Mouse (Mus musculus): ENCODE data around the gene Letm1. TPM values are rescaled to one million over a fixed set of nuclear protein-coding genes. Genes with fewer than 3 reads are reported as not detected.

Gene Letm1
- polyA plus RNA-seq, 1 experiment from 2014 or later = 48.2 TPM

- Histone ChIP-seq H3K36me3 (no peaks in the 10 kb centered on the region), H3K9ac (no peak overlapping the region), H3K27me3 (peaks cover 10% of the 10 kb centered on the region; the same call in 1 of the 2 replicates), H3K9me3 (no peaks in the 10 kb centered on the region), H3K4me3 (no peak overlapping the region), H3K4me2 (replicated peaks) (no peak overlapping the region), H3K27ac (no peak overlapping the region; the same call in 1 of the 2 replicates), H3K4me1 (peaks cover 56% of the 10 kb centered on the region)
- WGBS = 71% methylated on average over 8 of the region's 8 CpGs
- ATAC-seq (ENCODE audit: low FRiP score, low read depth) = no peak
These were observed 78.6 kb downstream of the Letm1 start for GRCm38 (mm10) chr5:33703999-33704398.

DNA sequence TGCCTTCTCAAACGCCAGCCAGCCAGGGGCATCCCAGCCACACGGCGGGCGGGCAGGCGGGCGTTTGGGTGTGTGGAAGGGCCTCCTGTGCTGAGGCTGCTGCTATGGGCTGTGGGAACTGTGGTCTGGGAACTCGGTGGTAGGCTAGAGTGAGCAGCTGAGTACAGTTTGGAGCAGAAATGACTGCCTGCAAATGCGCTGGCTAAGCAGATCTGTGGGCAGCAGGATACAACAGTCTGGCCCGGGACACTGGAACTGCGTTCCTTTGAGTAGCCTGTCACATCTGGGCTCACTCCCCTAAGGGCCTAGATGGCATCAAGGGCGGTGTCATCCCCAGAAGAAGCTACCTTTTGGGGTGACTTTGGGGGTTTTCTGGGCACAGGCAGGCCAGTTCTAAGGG, 80.8 kb downstream of the Letm1 start:
- 83% methylated on average over 11 of the region's 11 CpGs for WGBS
- no peak overlapping the region for H3K4me3 ChIP-seq
- ATAC-seq (ENCODE audit: low FRiP score, low read depth) = no peak
- peaks cover 10% of the 10 kb centered on the region for H3K27me3 ChIP-seq
- H3K4me2 ChIP-seq (replicated peaks) = no peak overlapping the region
- no peaks in the 10 kb centered on the region for H3K36me3 ChIP-seq
- no peak overlapping the region for H3K9ac ChIP-seq
- no peak overlapping the region for H3K27ac ChIP-seq
- H3K4me1 ChIP-seq = peaks cover 70% of the 10 kb centered on the region
- H3K9me3 ChIP-seq = no peaks in the 10 kb centered on the region

GRCm38 (mm10) chr5:33700010-33700409, 82.6 kb downstream of the Letm1 start:
- H3K27ac ChIP-seq = no peak overlapping the region
- WGBS = 34% methylated on average over 13 of the region's 13 CpGs

GRCm38 (mm10) chr5:33698669-33699068, 83.9 kb downstream of the Letm1 start:
- Histone ChIP-seq H3K4me2 (replicated peaks) (no peak overlapping the region), H3K9me3 (no peaks in the 10 kb centered on the region), H3K27ac (peak overlapping the region; percentile 40; the same call in 1 of the 2 replicates), H3K27me3 (peaks cover 17% of the 10 kb centered on the region), H3K4me1 (peaks cover 78% of the 10 kb centered on the region), H3K9ac (no peak overlapping the region), H3K36me3 (no peaks in the 10 kb centered on the region), H3K4me3 (no peak overlapping the region)
- no peak for ATAC-seq (ENCODE audit: low FRiP score, low read depth)
- 87% methylated on average over 5 of the region's 5 CpGs for WGBS

More at GRCm38 (mm10) chr5:33700010-33700409, 82.6 kb downstream of the Letm1 start:
- no peak overlapping the region for H3K4me3 ChIP-seq
- H3K9ac ChIP-seq = no peak overlapping the region
- no peaks in the 10 kb centered on the region for H3K36me3 ChIP-seq
- H3K4me2 ChIP-seq (replicated peaks) = no peak overlapping the region
- no peaks in the 10 kb centered on the region for H3K9me3 ChIP-seq
- H3K4me1 ChIP-seq = peaks cover 73% of the 10 kb centered on the region
- peaks cover 17% of the 10 kb centered on the region for H3K27me3 ChIP-seq
- ATAC-seq (ENCODE audit: low FRiP score, low read depth) = no peak

GRCm38 (mm10) chr5:33697947-33698512, 84.6 kb downstream of the Letm1 start:
- no peak overlapping the region for H3K4me3 ChIP-seq
- H3K9ac ChIP-seq = no peak overlapping the region
- ATAC-seq (ENCODE audit: low FRiP score, low read depth) = no peak
- no peaks in the 10 kb centered on the region for H3K9me3 ChIP-seq
- H3K27ac ChIP-seq = peak overlapping the region; percentile 65; the same call in 1 of the 2 replicates
- H3K36me3 ChIP-seq = no peaks in the 10 kb centered on the region
- H3K27me3 ChIP-seq = peaks cover 17% of the 10 kb centered on the region
- H3K4me2 ChIP-seq (replicated peaks) = no peak overlapping the region; the same call in 1 of the 2 replicates
- WGBS = 11% methylated on average over 13 of the region's 13 CpGs
- peaks cover 84% of the 10 kb centered on the region for H3K4me1 ChIP-seq

DNA sequence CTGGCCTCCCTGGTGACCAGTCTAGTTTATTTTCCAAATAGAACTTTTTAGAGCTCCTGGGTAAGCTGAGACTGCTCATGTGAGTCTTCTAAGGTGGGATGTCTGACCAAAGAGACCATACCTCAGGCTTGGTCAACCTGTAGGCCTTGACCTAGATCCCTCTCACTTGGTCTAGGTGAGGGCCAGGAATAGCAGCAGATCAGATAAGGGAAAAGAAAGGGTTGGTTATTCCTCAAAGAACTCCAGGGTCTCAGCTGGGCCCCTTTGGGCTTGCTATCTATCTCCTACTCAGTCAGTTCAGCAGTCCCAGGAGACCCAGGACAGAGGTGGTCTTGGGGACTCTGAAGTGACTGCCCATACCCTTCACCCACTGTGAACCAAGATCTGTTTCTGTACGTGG, 85.1 kb downstream of the Letm1 start:
- H3K27me3 ChIP-seq = peaks cover 17% of the 10 kb centered on the region
- H3K9ac ChIP-seq = no peak overlapping the region
- H3K4me1 ChIP-seq = peaks cover 89% of the 10 kb centered on the region
- H3K9me3 ChIP-seq = no peaks in the 10 kb centered on the region
- ATAC-seq (ENCODE audit: low FRiP score, low read depth) = no peak
- 44% methylated on average over 1 of the region's 1 CpGs for WGBS
- H3K36me3 ChIP-seq = no peaks in the 10 kb centered on the region
- no peak overlapping the region for H3K4me3 ChIP-seq
- peak overlapping the region; percentile 65; the same call in 1 of the 2 replicates for H3K27ac ChIP-seq
- H3K4me2 ChIP-seq (replicated peaks) = no peak overlapping the region; the same call in 1 of the 2 replicates

- H3K4me2 ChIP-seq (replicated peaks) = peak overlapping the region; percentile 85; the same call in 1 of the 2 replicates
- peak overlapping the region; percentile 95 for H3K27ac ChIP-seq
- 62% methylated on average over 5 of the region's 5 CpGs for WGBS
- H3K27me3 ChIP-seq = peaks cover 14% of the 10 kb centered on the region
- no peaks in the 10 kb centered on the region for H3K9me3 ChIP-seq
- H3K9ac ChIP-seq = no peak overlapping the region
- H3K4me1 ChIP-seq = peaks cover 94% of the 10 kb centered on the region
- no peak overlapping the region for H3K4me3 ChIP-seq
- no peaks in the 10 kb centered on the region for H3K36me3 ChIP-seq
- ATAC-seq (ENCODE audit: low FRiP score, low read depth) = no peak
These were observed 86.2 kb downstream of the Letm1 start for GRCm38 (mm10) chr5:33696430-33696829.

- Histone ChIP-seq H3K9me3 (no peaks in the 10 kb centered on the region), H3K4me3 (peak overlapping the region; percentile 49), H3K4me1 (peaks cover 91% of the 10 kb centered on the region), H3K36me3 (no peaks in the 10 kb centered on the region), H3K4me2 (replicated peaks) (peak overlapping the region; percentile 85), H3K9ac (peak overlapping the region; percentile 77), H3K27me3 (peaks cover 11% of the 10 kb centered on the region), H3K27ac (peak overlapping the region; percentile 95)
- ATAC-seq (ENCODE audit: low FRiP score, low read depth) = no peak
- 5% methylated on average over 24 of the region's 24 CpGs for WGBS
These were observed 86.9 kb downstream of the Letm1 start for GRCm38 (mm10) chr5:33695718-33696121.

DNA sequence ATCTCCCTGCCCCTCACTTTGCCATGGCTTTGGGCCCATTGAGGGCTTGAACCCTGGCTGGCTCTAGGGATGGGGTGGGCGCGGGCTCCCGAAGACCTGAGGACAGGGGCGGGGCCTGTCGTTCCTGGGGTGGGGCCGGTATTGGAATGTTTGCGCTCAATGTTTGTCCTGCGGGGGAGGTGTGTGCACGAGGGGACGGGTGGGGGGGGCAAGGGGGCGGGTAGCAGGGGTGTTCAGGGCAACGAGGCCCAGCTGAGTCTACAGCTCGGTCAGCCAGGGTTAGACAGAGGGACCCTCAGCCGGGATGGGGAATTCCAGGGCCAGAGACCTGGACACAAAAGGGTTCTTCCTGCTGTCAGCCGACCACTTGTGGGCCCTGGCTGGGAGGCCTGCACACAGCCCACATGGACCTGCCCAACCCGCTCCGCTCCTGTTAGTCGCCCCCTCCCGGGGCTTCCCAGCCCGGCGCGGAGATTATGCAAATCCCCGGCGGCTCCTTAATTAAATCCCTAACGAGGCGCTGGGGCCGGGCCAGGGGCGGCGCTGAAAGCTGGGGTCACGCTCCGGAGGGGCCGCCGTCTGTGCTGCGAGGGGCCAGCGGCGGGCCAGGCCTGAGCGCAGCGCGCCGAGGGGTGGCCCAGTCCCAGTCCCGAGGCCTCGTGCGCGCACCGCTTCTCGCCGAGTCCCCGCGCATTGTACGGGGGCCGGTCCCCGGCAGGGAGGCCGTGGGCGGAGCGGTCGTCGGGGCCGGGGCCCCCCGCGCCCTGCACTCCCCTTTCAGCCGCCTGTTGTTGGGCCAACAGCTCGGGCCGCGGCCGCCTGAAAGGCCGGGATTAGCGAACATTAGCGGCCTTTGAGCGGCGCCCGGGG, 87.5 kb downstream of the Letm1 start:
- no peaks in the 10 kb centered on the region for H3K9me3 ChIP-seq
- peaks cover 10% of the 10 kb centered on the region for H3K27me3 ChIP-seq
- H3K9ac ChIP-seq = peak overlapping the region; percentile 77
- no peaks in the 10 kb centered on the region for H3K36me3 ChIP-seq
- H3K4me1 ChIP-seq = peaks cover 88% of the 10 kb centered on the region
- peak overlapping the region; percentile 95 for H3K27ac ChIP-seq
- ATAC-seq (ENCODE audit: low FRiP score, low read depth) = peak; percentile 38
- peak overlapping the region; percentile 49 for H3K4me3 ChIP-seq
- peak overlapping the region; percentile 85 for H3K4me2 ChIP-seq (replicated peaks)
- 1% methylated on average over 70 of the region's 71 CpGs for WGBS

DNA sequence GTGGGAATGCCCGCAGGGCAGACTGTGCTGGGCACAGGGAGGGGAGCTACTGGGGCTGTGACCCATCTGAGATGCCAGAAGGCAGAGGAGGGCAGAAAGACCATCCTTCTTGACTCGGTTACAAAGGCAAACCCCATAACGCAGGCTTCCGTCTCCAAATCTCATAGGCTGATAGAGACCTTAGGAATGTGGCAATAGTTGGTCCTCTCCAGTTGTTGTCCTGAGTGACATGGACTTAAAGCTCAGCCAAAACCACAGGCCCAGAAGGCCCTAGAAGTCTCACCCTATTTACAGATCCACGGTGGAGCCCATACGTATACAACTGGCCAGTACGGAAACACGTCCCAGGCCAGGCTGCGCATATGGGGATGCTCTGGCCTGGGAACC, 88.2 kb downstream of the Letm1 start:
- no peaks in the 10 kb centered on the region for H3K9me3 ChIP-seq

DNA sequence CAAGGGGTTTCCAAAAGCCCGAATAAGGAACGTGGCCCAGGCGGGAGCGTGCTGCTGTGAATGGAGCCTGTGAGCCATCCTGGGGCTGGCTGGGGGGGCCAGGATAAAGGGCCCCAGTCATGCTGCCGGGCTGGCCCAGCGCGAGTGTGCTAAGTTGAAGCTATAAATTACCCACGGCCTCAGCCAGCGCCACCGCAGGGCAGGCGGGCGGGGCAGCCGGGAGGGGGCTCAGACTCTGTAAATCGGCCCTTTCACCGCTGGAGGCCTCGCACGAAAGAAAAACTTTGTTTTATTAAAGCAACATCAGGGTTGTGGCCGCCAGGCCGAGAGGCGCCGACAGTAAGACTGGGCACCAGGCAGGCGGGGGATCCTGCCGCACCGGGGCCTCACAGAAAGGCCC, 90.2 kb downstream of the Letm1 start:
- peak overlapping the region; percentile 46 for H3K4me2 ChIP-seq (replicated peaks)
- H3K36me3 ChIP-seq = no peaks in the 10 kb centered on the region
- H3K27ac ChIP-seq = peak overlapping the region; percentile 95
- peaks cover 79% of the 10 kb centered on the region for H3K4me1 ChIP-seq
- WGBS = 3% methylated on average over 24 of the region's 24 CpGs
- H3K27me3 ChIP-seq = peaks cover 8% of the 10 kb centered on the region
- H3K9ac ChIP-seq = peak overlapping the region; percentile 25; the same call in 1 of the 2 replicates
- H3K9me3 ChIP-seq = no peaks in the 10 kb centered on the region
- 0 out of 2 replicates have a peak overlapping the region, but pooled peaks have one; percentile 5 for H3K4me3 ChIP-seq
- peak; percentile 77 for ATAC-seq (ENCODE audit: low FRiP score, low read depth)

More for the DNA sequence above, 88.2 kb downstream of the Letm1 start:
- Histone ChIP-seq H3K36me3 (no peaks in the 10 kb centered on the region), H3K9ac (no peak overlapping the region), H3K4me2 (replicated peaks) (peak overlapping the region; percentile 85; the same call in 1 of the 2 replicates), H3K4me3 (no peak overlapping the region; the same call in 1 of the 2 replicates), H3K27ac (peak overlapping the region; percentile 95), H3K27me3 (peaks cover 8% of the 10 kb centered on the region), H3K4me1 (peaks cover 88% of the 10 kb centered on the region)
- no peak for ATAC-seq (ENCODE audit: low FRiP score, low read depth)
- 63% methylated on average over 9 of the region's 9 CpGs for WGBS
